Mouse (Mus musculus) embryonic facial prominence, embryonic 12.5 days (tissue): ENCODE results near the gene Myf6. TPM values are rescaled to one million over a fixed set of nuclear protein-coding genes. Genes with fewer than 3 reads are reported as not detected.

Experiments
- ATAC-seq: fragments of 200-750 bp; cut with Nextera tagmentation; 2 replicates; pipeline ENCODE4 v1.8.0; 2017; ENCODE audit not compliant: insufficient number of reproducible peaks, insufficient read depth, low FRiP score, low TSS enrichment
- H3K27ac ChIP-seq: fragments of 300-500 bp; sonication (generic); 2 replicates; pipeline ENCODE4 v1.5.1; 2016; ENCODE audit warnings: mild to moderate bottlenecking
- H3K27me3 ChIP-seq: fragments of 300-500 bp; sonication (generic); 2 replicates; pipeline ENCODE4 v1.6.1; 2016; ENCODE audit warnings: mild to moderate bottlenecking, moderate library complexity
- H3K36me3 ChIP-seq: fragments of 300-500 bp; sonication (generic); 2 replicates; pipeline ENCODE4 v1.6.1; 2016; ENCODE audit warnings: mild to moderate bottlenecking
- H3K4me1 ChIP-seq: fragments of 300-500 bp; sonication (generic); 2 replicates; pipeline ENCODE4 v1.6.1; 2016
- H3K4me2 ChIP-seq: fragments of 300-500 bp; sonication (generic); replicated peaks from 2 replicates; pipeline ENCODE4 v1.6.1; 2016; ENCODE audit warnings: mild to moderate bottlenecking, moderate library complexity
- H3K4me3 ChIP-seq: fragments of 300-500 bp; sonication (generic); 2 replicates; pipeline ENCODE4 v1.5.1; 2016; ENCODE audit warnings: mild to moderate bottlenecking
- H3K9ac ChIP-seq: fragments of 300-500 bp; sonication (generic); 2 replicates; pipeline ENCODE4 v1.6.1; 2016; ENCODE audit warnings: mild to moderate bottlenecking, moderate library complexity
- H3K9me3 ChIP-seq: fragments of 300-500 bp; sonication (generic); 2 replicates; pipeline ENCODE4 v1.6.1; 2016; ENCODE audit warnings: mild to moderate bottlenecking, moderate library complexity
- WGBS: fragments of 180-500 bp; shearing (Covaris S2); methylation state at CpG from one replicate; pipeline ENCODE4 v1.1.7; 2016; 5-methylcytosine and 5-hydroxymethylcytosine counted together
- polyA plus RNA-seq: library from polyadenylated mRNA; unstranded; fragments of >200 nt; fragmentation: Nextera tagmentation; extraction: Ambion mirVana; gene quantifications from 2 replicates; pipeline ENCODE4 v1.2.1, GENCODE M21; 2016

Gene Myf6
- polyA plus RNA-seq: 0.65 and 0.79 TPM in 2 replicates

DNA sequence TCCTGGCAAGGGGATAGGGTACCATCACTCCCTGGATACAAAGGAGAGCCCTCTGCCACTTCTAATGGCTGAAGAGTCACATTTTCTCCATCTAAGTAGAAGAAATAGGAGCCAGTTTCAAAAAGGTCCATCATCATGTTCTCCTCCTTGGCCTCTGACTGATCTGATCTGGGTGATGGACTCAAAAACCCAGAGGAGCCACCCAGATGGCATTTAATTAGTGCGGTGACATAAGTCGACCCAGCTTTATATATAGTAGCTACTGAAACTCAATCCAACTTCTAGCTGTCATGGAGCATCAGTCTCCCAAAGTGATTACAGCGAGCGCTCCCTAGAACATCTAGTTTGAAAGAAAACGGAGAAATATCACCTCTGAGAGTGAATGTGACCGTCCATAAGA is at the start of gene Myf6:
Gene Myf6 (minus strand): TSS at position 170 of the 400 bp plus-strand sequence.
- Histone ChIP-seq H3K4me1 (no peaks in the 10 kb centered on the region), H3K9me3 (no peaks in the 10 kb centered on the region), H3K4me2 (peak within 1 kb of the TSS; percentile 42), H3K36me3 (no peaks in the 10 kb centered on the region), H3K27ac (no peak within 1 kb of the TSS), H3K4me3 (peak within 1 kb of the TSS; percentile 14; the same call in 1 of the 2 replicates), H3K9ac (no peak within 1 kb of the TSS), H3K27me3 (peaks cover 16% of the 10 kb centered on the region)
- 74% methylated on average over 6 of the region's 6 CpGs for WGBS
- no peak for ATAC-seq

DNA sequence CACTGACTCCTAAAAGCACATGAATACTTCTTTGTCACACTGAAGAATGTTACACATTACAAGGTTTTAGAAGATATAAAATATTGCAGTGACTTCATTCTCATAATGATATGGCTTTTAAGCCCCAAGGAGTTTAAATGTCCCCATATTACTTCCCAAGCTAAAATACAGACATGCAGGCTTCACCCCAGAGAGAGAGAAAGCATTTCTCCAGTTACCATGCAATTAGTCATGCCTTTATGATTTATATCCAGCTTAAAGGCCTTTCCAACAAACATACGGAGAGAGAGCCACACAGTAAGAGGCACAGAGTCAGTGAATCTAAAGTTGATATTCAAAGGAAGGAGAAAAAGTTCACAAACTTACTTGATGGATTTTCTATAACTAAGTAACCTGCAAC is 48.5 kb upstream of the Myf6 start:
- H3K9ac ChIP-seq: no peak overlapping the region
- H3K4me3 ChIP-seq: no peak overlapping the region
- H3K4me1 ChIP-seq: no peaks in the 10 kb centered on the region; the same call in 1 of the 2 replicates
- H3K4me2 ChIP-seq: no peak overlapping the region
- no peak overlapping the region for H3K27ac ChIP-seq
- H3K27me3 ChIP-seq: no peaks in the 10 kb centered on the region
- no peaks in the 10 kb centered on the region for H3K9me3 ChIP-seq
- ATAC-seq: no peak
- 21% methylated on average over 1 of the region's 1 CpGs for WGBS
- H3K36me3 ChIP-seq: no peaks in the 10 kb centered on the region

DNA sequence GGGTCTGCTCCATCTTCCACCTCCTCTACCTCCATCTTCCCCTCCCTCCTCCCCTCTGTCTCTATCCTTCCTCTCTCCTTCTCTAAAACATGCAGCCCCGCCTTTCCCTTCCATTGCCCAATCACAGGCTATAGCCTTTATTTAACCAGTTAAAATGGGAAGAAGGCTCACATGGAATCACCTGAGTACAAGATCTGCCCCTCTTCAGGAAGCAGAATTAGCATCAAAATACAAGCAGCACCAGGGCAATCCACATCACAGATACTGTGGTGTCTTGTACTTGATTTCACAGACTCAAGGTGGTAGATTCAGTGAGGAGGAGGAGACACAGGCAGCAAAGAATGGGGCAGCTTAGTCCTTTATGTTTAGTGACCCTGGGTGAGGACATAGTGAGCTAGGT is 34.2 kb upstream of the Myf6 start:
- no peak overlapping the region for H3K27ac ChIP-seq
- no peaks in the 10 kb centered on the region for H3K27me3 ChIP-seq
- no peaks in the 10 kb centered on the region for H3K4me1 ChIP-seq
- no peak for ATAC-seq
- H3K4me3 ChIP-seq: no peak overlapping the region
- H3K4me2 ChIP-seq: no peak overlapping the region
- H3K36me3 ChIP-seq: no peaks in the 10 kb centered on the region
- no peak overlapping the region for H3K9ac ChIP-seq
- no peaks in the 10 kb centered on the region for H3K9me3 ChIP-seq
- 76% methylated on average over 1 of the region's 1 CpGs for whole genome bisulfite sequencing

GRCm38 (mm10) chr10:107519216-107519615 is 24.7 kb upstream of the Myf6 start:
- Histone ChIP-seq H3K36me3 (no peaks in the 10 kb centered on the region), H3K9me3 (no peaks in the 10 kb centered on the region), H3K27me3 (no peaks in the 10 kb centered on the region), H3K9ac (no peak overlapping the region), H3K4me2 (no peak overlapping the region), H3K27ac (no peak overlapping the region), H3K4me3 (no peak overlapping the region), H3K4me1 (no peaks in the 10 kb centered on the region)
- no peak for ATAC-seq
- 75% methylated on average over 5 of the region's 5 CpGs for WGBS

- Histone ChIP-seq H3K4me2 (no peak overlapping the region), H3K9ac (no peak overlapping the region), H3K9me3 (no peaks in the 10 kb centered on the region), H3K36me3 (no peaks in the 10 kb centered on the region), H3K4me1 (no peaks in the 10 kb centered on the region), H3K27me3 (no peaks in the 10 kb centered on the region), H3K4me3 (no peak overlapping the region), H3K27ac (no peak overlapping the region)
- WGBS: 70% methylated on average over 7 of the region's 7 CpGs
- no peak for ATAC-seq
These were observed 22.1 kb upstream of the Myf6 start for GRCm38 (mm10) chr10:107516641-107517040.

- Histone ChIP-seq H3K27ac (no peak overlapping the region), H3K9me3 (no peaks in the 10 kb centered on the region), H3K27me3 (no peaks in the 10 kb centered on the region), H3K4me1 (no peaks in the 10 kb centered on the region), H3K4me3 (no peak overlapping the region), H3K4me2 (no peak overlapping the region), H3K36me3 (no peaks in the 10 kb centered on the region), H3K9ac (no peak overlapping the region)
- no peak for ATAC-seq
- WGBS: 45% methylated on average over 7 of the region's 7 CpGs
These were observed 20.2 kb upstream of the Myf6 start for GRCm38 (mm10) chr10:107514735-107515134.

DNA sequence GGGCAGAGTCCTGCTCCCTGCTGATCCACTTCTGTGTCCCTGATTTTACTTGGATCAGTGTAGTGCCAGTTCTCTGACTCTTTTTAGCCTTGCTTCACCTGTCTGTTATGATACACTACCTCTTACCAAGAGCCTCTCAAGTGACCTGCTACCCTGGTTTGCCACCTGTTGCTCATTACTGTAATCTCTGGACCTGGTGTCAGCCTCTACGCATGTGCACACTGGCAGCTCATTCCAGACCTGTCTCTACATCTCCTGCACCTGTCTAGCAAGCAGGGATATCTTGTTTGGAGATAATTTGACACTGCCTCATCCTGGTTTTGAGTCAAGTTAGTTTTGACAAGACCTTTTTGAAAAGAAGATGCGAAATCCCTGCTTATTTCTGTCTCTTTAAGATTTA is 11.9 kb upstream of the Myf6 start:
- no peak overlapping the region for H3K4me3 ChIP-seq
- no peak overlapping the region for H3K9ac ChIP-seq
- 56% methylated on average over 2 of the region's 2 CpGs for WGBS
- H3K4me1 ChIP-seq: no peaks in the 10 kb centered on the region
- H3K4me2 ChIP-seq: no peak overlapping the region
- H3K27ac ChIP-seq: no peak overlapping the region
- H3K9me3 ChIP-seq: no peaks in the 10 kb centered on the region
- H3K27me3 ChIP-seq: no peaks in the 10 kb centered on the region
- ATAC-seq: no peak
- no peaks in the 10 kb centered on the region for H3K36me3 ChIP-seq

- Histone ChIP-seq H3K9ac (no peak overlapping the region), H3K4me2 (no peak overlapping the region), H3K4me3 (no peak overlapping the region), H3K4me1 (no peaks in the 10 kb centered on the region), H3K9me3 (no peaks in the 10 kb centered on the region), H3K27ac (no peak overlapping the region), H3K27me3 (no peaks in the 10 kb centered on the region), H3K36me3 (no peaks in the 10 kb centered on the region)
- no peak for ATAC-seq
- 82% methylated on average over 4 of the region's 4 CpGs for WGBS
These were observed 8.9 kb upstream of the Myf6 start for GRCm38 (mm10) chr10:107503430-107503829.

DNA sequence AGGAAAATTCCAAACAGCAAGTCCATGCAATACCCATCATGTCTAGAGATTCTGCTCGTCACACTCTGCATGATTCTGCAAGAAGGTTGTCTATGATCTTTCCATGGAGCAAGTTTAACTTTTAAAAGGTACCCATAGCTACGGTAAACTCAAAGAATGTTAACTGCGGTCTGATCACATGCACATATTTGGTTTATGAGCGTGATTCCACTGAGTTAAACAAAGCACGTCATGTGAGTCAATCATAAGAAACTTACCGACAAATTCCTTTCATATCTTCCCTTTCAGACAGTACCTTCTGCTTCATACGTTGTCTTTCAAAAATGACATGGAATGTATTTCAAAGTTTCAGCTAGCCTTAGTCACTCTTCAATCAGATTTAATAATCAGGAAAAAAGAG is 7.7 kb upstream of the Myf6 start:
- Histone ChIP-seq H3K4me1 (no peaks in the 10 kb centered on the region), H3K9me3 (no peaks in the 10 kb centered on the region), H3K4me3 (no peak overlapping the region), H3K4me2 (no peak overlapping the region), H3K36me3 (no peaks in the 10 kb centered on the region), H3K27ac (no peak overlapping the region), H3K9ac (no peak overlapping the region), H3K27me3 (no peaks in the 10 kb centered on the region)
- WGBS: 82% methylated on average over 7 of the region's 7 CpGs
- ATAC-seq: no peak

- no peaks in the 10 kb centered on the region for H3K4me1 ChIP-seq
- H3K27ac ChIP-seq: no peak overlapping the region
- no peak overlapping the region for H3K9ac ChIP-seq
- WGBS: 81% methylated on average over 7 of the region's 7 CpGs
- H3K9me3 ChIP-seq: no peaks in the 10 kb centered on the region
- H3K4me3 ChIP-seq: no peak overlapping the region
- no peak overlapping the region for H3K4me2 ChIP-seq
- no peaks in the 10 kb centered on the region for H3K36me3 ChIP-seq
- 0 out of 2 replicates have a peak, but pooled peaks cover 5% of the 10 kb centered on the region for H3K27me3 ChIP-seq
- ATAC-seq: no peak
These were observed 5.1 kb upstream of the Myf6 start for GRCm38 (mm10) chr10:107499656-107500055.

DNA sequence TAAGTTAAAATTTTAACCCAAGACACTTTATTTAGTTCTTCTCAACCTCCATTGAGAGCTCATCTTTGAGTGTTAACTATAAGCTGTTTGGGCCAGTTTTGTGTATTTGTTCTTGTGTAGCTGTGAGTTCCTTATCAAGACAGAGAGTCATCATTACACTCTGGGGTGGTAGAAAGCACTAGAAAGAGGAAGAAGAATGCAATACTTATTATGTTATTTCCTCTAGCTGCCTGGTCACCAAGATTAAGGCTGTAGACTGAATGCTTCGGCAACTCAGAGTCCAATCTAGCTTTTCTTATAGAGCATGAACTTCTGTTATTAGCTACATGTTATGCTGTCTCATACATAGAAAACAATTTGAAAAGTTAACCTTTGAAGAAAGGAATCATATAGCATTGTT is 1.9 kb upstream of the Myf6 start:
- H3K9ac ChIP-seq: no peak overlapping the region
- no peak overlapping the region for H3K27ac ChIP-seq
- peaks cover 16% of the 10 kb centered on the region for H3K27me3 ChIP-seq
- ATAC-seq: no peak
- no peak overlapping the region for H3K4me3 ChIP-seq
- H3K4me2 ChIP-seq: no peak overlapping the region
- no peaks in the 10 kb centered on the region for H3K4me1 ChIP-seq
- 87% methylated on average over 1 of the region's 1 CpGs for WGBS
- H3K36me3 ChIP-seq: no peaks in the 10 kb centered on the region
- H3K9me3 ChIP-seq: no peaks in the 10 kb centered on the region

- Histone ChIP-seq H3K27me3 (peaks cover 19% of the 10 kb centered on the region), H3K4me1 (no peaks in the 10 kb centered on the region), H3K4me2 (peak overlapping the region; percentile 42), H3K36me3 (no peaks in the 10 kb centered on the region), H3K4me3 (peak overlapping the region; percentile 14), H3K9me3 (no peaks in the 10 kb centered on the region), H3K27ac (no peak overlapping the region), H3K9ac (no peak overlapping the region)
- WGBS: 36% methylated on average over 19 of the region's 20 CpGs
- peak; percentile 64; the same call in 1 of the 2 replicates for ATAC-seq
These were observed 710 bp downstream of the Myf6 start for GRCm38 (mm10) chr10:107493580-107494474.
